Mouse (Mus musculus): ENCODE data around the gene Rab3d.

DNA sequence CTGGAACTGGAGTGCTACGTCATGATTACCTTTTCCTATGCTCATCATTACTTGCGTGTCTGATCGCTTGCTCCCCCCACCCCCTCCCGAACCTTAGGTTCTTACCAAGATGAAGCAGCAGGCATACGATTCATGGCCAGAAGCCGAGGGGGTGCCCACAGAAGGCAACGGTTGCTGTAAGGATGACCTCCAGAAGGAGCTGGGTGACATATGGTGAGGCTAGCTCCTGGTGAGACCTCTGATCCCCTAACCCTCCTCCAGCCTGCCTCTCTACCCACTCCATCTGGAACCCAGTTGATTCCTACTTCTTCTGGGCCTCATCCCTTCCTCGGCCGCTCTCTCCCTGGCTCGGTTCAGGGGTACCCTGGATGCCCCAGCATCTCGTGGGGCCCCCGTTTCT, 16.0 kb upstream of the Rab3d start:
- no peak for TF ChIP-seq CTCF (IDR thresholded peaks at IDR 0.05; ENCODE audit: borderline replicate concordance, control insufficient read depth, extremely low read depth, insufficient read depth, low read length, poor library complexity)
- TF ChIP-seq POLR2A (IDR thresholded peaks at IDR 0.05; ENCODE audit: control insufficient read depth, extremely low read depth, insufficient read depth, low read length, poor library complexity): no peak
